Mouse (Mus musculus) Patski (cell line): ENCODE data around the gene Phf6. TPM values are rescaled to one million over a fixed set of nuclear protein-coding genes. Genes with fewer than 3 reads are reported as not detected.
"Not testable (repeated sequence)": the region's sequence is repeated elsewhere in the genome, so short reads cannot be mapped to it uniquely, and the experiment has no call there.

Experiments
- ATAC-seq: fragments of 100-300 bp; one replicate; pipeline ENCODE4 v1.8.0; 2021
- CTCF ChIA-PET: fragments of 350-600 bp; sonication (Branson Sonifier 250); formaldehyde crosslinking; loops from one replicate; lab custom pipeline; 2022; ENCODE audit warnings: inconsistent platforms; lab: Charles Lee
- POLR2A ChIA-PET: fragments of 350-600 bp; sonication (Branson Sonifier 250); formaldehyde crosslinking; loops from one replicate; lab custom pipeline; 2022; ENCODE audit warnings: antibody characterized with exemption, inconsistent platforms; lab: Charles Lee
- DNase-seq: peaks from one replicate; pipeline ENCODE4 v3.0.0-alpha.2; 2011; ENCODE audit warnings: low read depth, low spot score
- H3K27me3 ChIP-seq: fragments of 371-371 bp; one replicate; pipeline ENCODE4 v1.5.1; 2021
- CTCF ChIP-seq: fragments of 100-300 bp; IDR thresholded peaks from one replicate; pipeline ENCODE4 v1.5.1; 2021
- in situ Hi-C: fragments of 300-500 bp; cut with MboI; formaldehyde crosslinking; loops from 3 replicates; pipeline ENCODE4 v1.11.1; 2018; ENCODE audit warnings: low pct_unique_long_range_greater_than_20kb, mixed read lengths
- polyA plus RNA-seq: library from polyadenylated mRNA; unstranded; gene quantifications from one replicate; pipeline ENCODE4 v1.2.3, GENCODE M21; 2021

The Phf6 gene
- polyA plus RNA-seq = 33.3 TPM

GRCm38 (mm10) chrX:52911587-52912371 lies at the start of gene Phf6:
Phf6 (plus strand) TSS chrX:52912266.
- ATAC-seq (peak; percentile 92), DNase-seq (no peak)
- H3K27me3 ChIP-seq = peaks cover 29% of the 10 kb centered on the region
- no peak for TF ChIP-seq CTCF
- CTCF ChIA-PET = no interaction called here
- in situ Hi-C loops = no loop called here
- POLR2A ChIA-PET = no interaction called here

DNA sequence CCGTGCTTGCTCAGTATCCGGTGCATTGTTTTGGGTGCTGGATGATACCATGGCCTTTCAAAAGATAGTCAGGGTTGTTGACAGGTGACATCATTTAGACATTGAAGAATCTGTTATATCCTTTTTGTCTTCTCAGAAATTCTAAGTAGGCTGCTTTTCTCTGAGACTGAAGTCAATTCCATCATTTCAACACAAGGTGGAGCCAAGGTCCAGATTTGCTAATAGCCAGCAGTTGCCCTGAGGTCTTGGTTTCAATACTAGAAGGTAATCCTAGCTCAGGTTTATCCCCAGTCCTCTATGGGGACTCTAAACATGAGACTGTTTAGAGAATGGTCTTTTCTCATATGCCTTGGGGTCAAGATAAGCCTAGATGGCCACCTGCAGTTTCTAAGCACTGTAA lies 47.9 kb upstream of the Phf6 start:
- peak; percentile 67 for TF ChIP-seq CTCF
- CTCF ChIA-PET = interaction anchor here (0.7 to 4.2 kb wide), 5 partner anchors 42 to 76 kb away, joined by 3 to 21 read pairs (median 3); no protein-coding TSS in a partner anchor
- peaks cover 43% of the 10 kb centered on the region for H3K27me3 ChIP-seq
- DNase-seq = no peak
- in situ Hi-C loops = loop anchor here (5.0 kb wide), 1 partner anchor 68 kb away; no protein-coding TSS in a partner anchor
- no peak for ATAC-seq
- POLR2A ChIA-PET = no interaction called here

DNA sequence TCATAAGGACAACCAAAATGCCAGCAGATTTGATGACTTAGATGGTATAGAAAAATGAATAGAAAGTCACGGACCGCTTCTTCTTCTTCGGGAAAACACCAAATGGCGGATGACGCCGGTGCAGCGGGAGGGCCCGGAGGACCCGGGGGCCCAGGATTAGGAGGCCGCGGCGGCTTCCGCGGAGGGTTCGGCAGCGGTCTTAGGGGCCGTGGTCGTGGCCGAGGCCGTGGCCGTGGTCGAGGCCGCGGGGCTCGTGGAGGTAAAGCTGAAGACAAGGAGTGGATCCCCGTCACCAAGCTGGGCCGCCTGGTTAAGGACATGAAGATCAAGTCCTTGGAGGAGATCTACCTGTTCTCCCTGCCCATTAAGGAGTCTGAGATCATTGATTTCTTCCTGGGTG lies 13.6 kb upstream of the Phf6 start:
- DNase-seq, POLR2A ChIA-PET, in situ Hi-C loops, ATAC-seq, CTCF ChIA-PET: not testable (repeated sequence)
- peaks cover 24% of the 10 kb centered on the region for H3K27me3 ChIP-seq

GRCm38 (mm10) chrX:52912372-52912728 lies 284 bp downstream of the Phf6 start:
- POLR2A ChIA-PET = no interaction called here
- in situ Hi-C loops = no loop called here
- DNase-seq (no peak), ATAC-seq (no peak)
- CTCF ChIA-PET = no interaction called here
- no peak for TF ChIP-seq CTCF
- H3K27me3 ChIP-seq = peaks cover 30% of the 10 kb centered on the region

GRCm38 (mm10) chrX:52912826-52913701 lies 998 bp downstream of the Phf6 start:
- no peak for TF ChIP-seq CTCF
- DNase-seq = no peak
- ATAC-seq = no peak
- H3K27me3 ChIP-seq = peaks cover 30% of the 10 kb centered on the region
- CTCF ChIA-PET = interaction anchor here (1.8 to 2.5 kb wide), 2 partner anchors 15 to 22 kb away, joined by 9 to 10 read pairs; no protein-coding TSS in a partner anchor
- POLR2A ChIA-PET = no interaction called here
- in situ Hi-C loops = no loop called here

- no peak for ATAC-seq
- in situ Hi-C loops = no loop called here
Measured at GRCm38 (mm10) chrX:52913856-52914255, 1.8 kb downstream of the Phf6 start.

DNA sequence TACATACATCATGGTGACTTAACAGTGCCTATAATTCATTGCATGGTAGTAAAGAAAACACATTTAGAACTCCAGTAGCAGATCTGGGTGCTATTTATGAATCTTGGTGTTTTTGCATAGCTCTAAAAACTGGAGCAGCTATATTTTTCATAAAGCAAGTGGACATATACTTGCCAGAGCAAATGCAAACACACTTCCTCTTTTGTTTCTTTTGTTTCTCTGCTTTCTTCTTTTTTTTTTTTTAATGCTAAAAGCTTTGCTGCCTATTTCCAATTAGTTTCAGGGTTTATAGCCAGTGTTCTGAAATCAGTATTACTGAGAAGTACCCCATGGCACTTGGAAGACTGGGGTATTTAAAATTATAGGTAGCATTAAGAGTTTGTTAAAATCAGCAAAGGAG lies 2.6 kb downstream of the Phf6 start:
- DNase-seq = no peak
- POLR2A ChIA-PET = interaction anchor here (1.1 kb wide), 1 partner anchor 12 kb away, joined by 5 read pairs; no protein-coding TSS in a partner anchor
- CTCF ChIA-PET = interaction anchor here (0.9 to 2.5 kb wide), 4 partner anchors 13 to 20 kb away, joined by 3 to 10 read pairs (median 6); no protein-coding TSS in a partner anchor
- TF ChIP-seq CTCF = no peak
- peaks cover 31% of the 10 kb centered on the region for H3K27me3 ChIP-seq
- in situ Hi-C loops = no loop called here
- no peak for ATAC-seq

More at GRCm38 (mm10) chrX:52913856-52914255, 1.8 kb downstream of the Phf6 start:
- no peak for TF ChIP-seq CTCF
- CTCF ChIA-PET = interaction anchor here (1.8 to 2.5 kb wide), 2 partner anchors 14 to 21 kb away, joined by 9 to 10 read pairs; no protein-coding TSS in a partner anchor
- POLR2A ChIA-PET = interaction anchor here (1.1 kb wide), 1 partner anchor 13 kb away, joined by 5 read pairs; no protein-coding TSS in a partner anchor
- peaks cover 33% of the 10 kb centered on the region for H3K27me3 ChIP-seq
- DNase-seq = no peak

- DNase-seq = no peak
- no peak for TF ChIP-seq CTCF
- CTCF ChIA-PET = interaction anchor here (0.6 to 1.9 kb wide), 6 partner anchors 11 to 52 kb away, joined by 3 to 20 read pairs (median 4); no protein-coding TSS in a partner anchor
- in situ Hi-C loops = no loop called here
- peaks cover 31% of the 10 kb centered on the region for H3K27me3 ChIP-seq
- POLR2A ChIA-PET = no interaction called here
- no peak for ATAC-seq
Measured at GRCm38 (mm10) chrX:52916516-52916915, 4.5 kb downstream of the Phf6 start.

- ATAC-seq = peak; percentile 83
- TF ChIP-seq CTCF = no peak
- H3K27me3 ChIP-seq = peaks cover 37% of the 10 kb centered on the region
- POLR2A ChIA-PET = interaction anchor here (0.7 kb wide), 1 partner anchor 12 kb away, joined by 5 read pairs; no protein-coding TSS in a partner anchor
- in situ Hi-C loops = loop anchor here (10.0 kb wide), 1 partner anchor 58 kb away; the partner anchor contains the start of gene Hprt
- CTCF ChIA-PET = interaction anchor here (1.5 to 3.4 kb wide), 4 partner anchors 8 to 20 kb away, joined by 4 to 20 read pairs (median 11); no protein-coding TSS in a partner anchor
- no peak for DNase-seq
Measured at GRCm38 (mm10) chrX:52926726-52927125, 14.7 kb downstream of the Phf6 start.

DNA sequence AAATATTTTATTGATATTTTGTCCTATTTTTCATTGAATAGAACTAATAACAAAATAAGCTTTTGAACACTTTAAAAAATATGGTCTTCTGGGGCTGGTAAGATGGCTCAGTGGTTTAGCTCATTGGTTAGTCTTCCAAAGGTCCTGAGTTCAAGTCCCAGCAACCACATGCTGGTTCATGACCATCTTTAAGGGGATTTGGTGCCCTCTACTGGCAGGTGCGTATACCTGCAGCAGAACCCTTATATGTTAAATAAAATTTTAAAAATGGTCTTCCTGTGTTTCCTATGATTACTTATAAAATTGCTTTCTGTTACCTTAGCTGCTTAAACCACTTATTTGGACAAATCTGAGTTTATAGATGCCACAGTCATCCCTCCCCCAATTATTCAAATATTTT lies 16.8 kb downstream of the Phf6 start:
- ChIA-PET POLR2A (no interaction called here), CTCF (interaction anchor here (1.1 to 3.4 kb wide), 5 partner anchors 9 to 153 kb away, joined by 3 to 21 read pairs (median 9); no protein-coding TSS in a partner anchor)
- ATAC-seq (no peak), DNase-seq (no peak)
- in situ Hi-C loops = loop anchor here (10.0 kb wide), 1 partner anchor 56 kb away; the partner anchor contains the start of gene Hprt
- peak; percentile 80 for TF ChIP-seq CTCF
- peaks cover 36% of the 10 kb centered on the region for H3K27me3 ChIP-seq
